Mouse (Mus musculus): ENCODE results near the gene Gins1. TPM values are rescaled to one million over a fixed set of nuclear protein-coding genes. Genes with fewer than 3 reads are reported as not detected.

Gins1 gene
- polyA plus RNA-seq, 1 experiment from 2014 or later, result 58.1 TPM

DNA sequence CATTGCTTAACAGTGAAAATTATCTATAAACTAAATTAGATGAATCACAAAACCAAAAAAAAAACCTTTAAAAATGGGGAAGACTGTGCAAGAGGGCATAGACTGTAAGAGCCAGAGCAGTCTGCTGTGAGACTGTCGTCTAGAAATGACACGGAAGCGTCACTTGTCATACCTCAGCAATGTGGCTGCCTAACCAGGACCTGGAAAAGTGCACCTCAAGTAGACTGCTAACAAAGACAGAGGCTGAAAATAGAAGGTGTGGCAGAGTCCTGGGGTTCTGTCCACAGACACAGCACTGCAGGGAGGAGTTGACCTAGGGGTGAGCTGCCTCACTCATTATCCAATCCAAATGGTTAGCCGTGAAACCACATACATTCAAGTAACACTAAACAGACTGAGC is 17.0 kb downstream of the Gins1 start:
- H3K27me3 ChIP-seq (ENCODE audit: insufficient read depth, low read length), result no peaks in the 10 kb centered on the region
- H3K4me2 ChIP-seq, result no peak overlapping the region
- H3K4me3 ChIP-seq (ENCODE audit: low read depth, low read length), result no peak overlapping the region
- TF ChIP-seq CTCF (IDR thresholded peaks at IDR 0.05; ENCODE audit: low read depth), result no peak
- no peaks in the 10 kb centered on the region for H3K9me3 ChIP-seq (ENCODE audit: low read depth, low read length)
- DNase-seq (no peak), ATAC-seq (ENCODE audit: insufficient read depth) (no peak)
- H3K36me3 ChIP-seq (ENCODE audit: insufficient read depth), result peaks cover 28% of the 10 kb centered on the region
- H3K4me1 ChIP-seq (ENCODE audit: insufficient read depth), result no peaks in the 10 kb centered on the region
- no peak overlapping the region for H3K27ac ChIP-seq (ENCODE audit: low read depth)
- H3K9ac ChIP-seq, result no peak overlapping the region
- WGBS, result 85% methylated on average over 4 of the region's 4 CpGs

DNA sequence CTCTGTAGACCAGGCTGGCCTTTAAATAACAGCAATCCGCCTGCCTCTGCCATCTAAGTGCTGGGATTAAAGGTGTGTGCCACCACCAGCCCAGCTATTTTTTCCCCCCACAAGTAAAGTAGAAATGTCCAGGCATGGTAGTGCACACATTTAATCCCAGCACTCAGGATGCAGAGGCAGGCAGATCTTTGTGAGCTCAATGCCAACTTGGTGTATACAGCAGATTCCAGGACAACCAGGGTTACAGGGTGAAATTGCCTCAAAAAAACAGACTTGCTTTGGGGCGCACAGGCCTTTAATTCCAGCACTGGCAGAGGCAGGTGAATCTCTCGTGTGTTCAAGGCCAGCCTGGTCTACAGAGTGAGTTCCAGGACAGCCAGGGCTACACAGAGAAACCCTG is 17.8 kb downstream of the Gins1 start:
- no peak for DNase-seq
- WGBS, result 88% methylated on average over 3 of the region's 3 CpGs
- H3K4me2 ChIP-seq, result no peak overlapping the region
- H3K4me1 ChIP-seq (ENCODE audit: insufficient read depth), result no peaks in the 10 kb centered on the region
- no peaks in the 10 kb centered on the region for H3K9me3 ChIP-seq (ENCODE audit: low read depth, low read length)
- H3K27me3 ChIP-seq (ENCODE audit: insufficient read depth, low read length), result no peaks in the 10 kb centered on the region
- no peak for ATAC-seq (ENCODE audit: insufficient read depth)
- H3K9ac ChIP-seq, result no peak overlapping the region
- no peak overlapping the region for H3K4me3 ChIP-seq (ENCODE audit: low read depth, low read length)
- H3K27ac ChIP-seq (ENCODE audit: low read depth), result no peak overlapping the region
- TF ChIP-seq CTCF (IDR thresholded peaks at IDR 0.05; ENCODE audit: low read depth), result no peak
- H3K36me3 ChIP-seq (ENCODE audit: insufficient read depth), result peaks cover 30% of the 10 kb centered on the region

DNA sequence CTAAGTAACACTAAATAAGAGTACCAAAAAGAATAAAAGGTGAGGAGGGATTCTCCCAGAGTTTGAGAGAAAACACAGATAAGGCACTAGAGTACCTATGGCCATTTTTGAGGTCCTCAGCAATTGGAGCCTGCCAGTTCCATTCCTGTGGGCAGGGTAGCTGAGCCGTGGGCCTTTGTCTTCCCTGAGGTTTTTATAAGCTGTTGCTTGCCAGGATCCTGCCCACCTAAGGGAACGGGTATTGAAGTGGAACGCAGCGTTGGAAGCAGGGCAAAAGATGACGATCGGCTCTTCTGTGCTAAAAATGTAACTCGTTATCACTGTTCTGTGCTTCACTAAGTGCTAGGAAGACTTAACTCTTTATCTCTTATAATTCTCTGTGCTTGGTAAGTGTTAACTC is 18.3 kb downstream of the Gins1 start:
- TF ChIP-seq CTCF (IDR thresholded peaks at IDR 0.05; ENCODE audit: low read depth), result no peak
- Histone ChIP-seq H3K27ac (ENCODE audit: low read depth) (no peak overlapping the region), H3K9me3 (ENCODE audit: low read depth, low read length) (no peaks in the 10 kb centered on the region), H3K27me3 (ENCODE audit: insufficient read depth, low read length) (no peaks in the 10 kb centered on the region), H3K4me2 (no peak overlapping the region), H3K4me1 (ENCODE audit: insufficient read depth) (no peaks in the 10 kb centered on the region), H3K9ac (no peak overlapping the region), H3K4me3 (ENCODE audit: low read depth, low read length) (no peak overlapping the region), H3K36me3 (ENCODE audit: insufficient read depth) (peaks cover 27% of the 10 kb centered on the region)
- DNase-seq (no peak), ATAC-seq (ENCODE audit: insufficient read depth) (no peak)
- 86% methylated on average over 7 of the region's 7 CpGs for WGBS

GRCm38 (mm10) chr2:150927038-150927720 is 22.0 kb downstream of the Gins1 start:
- Histone ChIP-seq H3K36me3 (ENCODE audit: insufficient read depth) (peaks cover 45% of the 10 kb centered on the region), H3K9me3 (ENCODE audit: low read depth, low read length) (no peaks in the 10 kb centered on the region)

DNA sequence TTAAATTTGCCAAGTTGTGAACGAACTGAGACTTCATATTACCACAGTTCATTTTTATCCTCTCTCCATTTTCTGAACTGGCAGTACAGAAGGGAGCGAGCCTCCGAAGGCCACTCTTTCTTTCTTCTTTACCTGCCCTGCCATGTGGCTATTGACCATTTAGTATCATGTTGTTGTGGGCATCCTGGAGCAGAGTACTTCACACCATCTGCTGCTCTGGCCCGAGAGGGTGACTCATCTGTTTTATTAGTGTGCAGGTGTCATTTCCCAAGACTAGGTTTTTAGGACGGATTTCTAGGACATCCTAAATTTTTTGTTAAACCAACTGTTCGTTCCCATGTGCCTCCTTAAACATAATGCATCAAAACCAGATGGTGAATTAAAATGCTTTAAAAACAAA is 24.0 kb downstream of the Gins1 start:
- DNase-seq, result no peak
- ATAC-seq (ENCODE audit: insufficient read depth), result no peak

More at GRCm38 (mm10) chr2:150927038-150927720, 22.0 kb downstream of the Gins1 start:
- Histone ChIP-seq H3K27me3 (ENCODE audit: insufficient read depth, low read length) (no peaks in the 10 kb centered on the region), H3K4me3 (ENCODE audit: low read depth, low read length) (no peak overlapping the region), H3K27ac (ENCODE audit: low read depth) (no peak overlapping the region), H3K4me1 (ENCODE audit: insufficient read depth) (no peaks in the 10 kb centered on the region), H3K9ac (no peak overlapping the region), H3K4me2 (no peak overlapping the region)
- WGBS, result 93% methylated on average over 11 of the region's 11 CpGs
- ATAC-seq (ENCODE audit: insufficient read depth), result no peak
- no peak for TF ChIP-seq CTCF (IDR thresholded peaks at IDR 0.05; ENCODE audit: low read depth)
- no peak for DNase-seq

DNA sequence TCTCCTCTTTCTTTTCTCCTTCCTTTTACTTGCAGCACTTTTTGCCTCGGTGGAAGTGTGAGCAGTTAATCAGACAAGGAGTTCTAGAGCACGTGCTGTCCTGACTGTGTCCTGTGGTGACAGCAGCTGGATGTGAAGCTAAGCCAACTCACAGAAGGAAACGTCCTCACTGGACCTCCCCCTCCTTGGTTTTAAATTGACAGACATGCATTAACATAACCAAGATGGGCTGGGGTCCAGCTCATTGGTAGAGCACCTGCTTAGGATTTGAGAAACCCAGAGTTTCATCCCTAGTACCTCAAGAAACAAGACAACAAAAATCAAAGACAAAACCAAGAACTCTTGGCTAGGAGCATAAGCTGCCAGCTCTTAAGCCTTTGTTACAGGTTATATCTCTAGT is 25.6 kb downstream of the Gins1 start:
- ATAC-seq (ENCODE audit: insufficient read depth) (no peak), DNase-seq (no peak)
- no peak for TF ChIP-seq CTCF (IDR thresholded peaks at IDR 0.05; ENCODE audit: low read depth)
- H3K27me3 ChIP-seq (ENCODE audit: insufficient read depth, low read length), result no peaks in the 10 kb centered on the region
- WGBS, result 75% methylated on average over 3 of the region's 3 CpGs
- H3K4me2 ChIP-seq, result no peak overlapping the region
- no peak overlapping the region for H3K9ac ChIP-seq
- H3K27ac ChIP-seq (ENCODE audit: low read depth), result no peak overlapping the region
- no peaks in the 10 kb centered on the region for H3K9me3 ChIP-seq (ENCODE audit: low read depth, low read length)
- no peaks in the 10 kb centered on the region for H3K4me1 ChIP-seq (ENCODE audit: insufficient read depth)
- no peak overlapping the region for H3K4me3 ChIP-seq (ENCODE audit: low read depth, low read length)
- H3K36me3 ChIP-seq (ENCODE audit: insufficient read depth), result peaks cover 56% of the 10 kb centered on the region

More for the DNA sequence above, 24.0 kb downstream of the Gins1 start:
- no peak overlapping the region for H3K9ac ChIP-seq
- H3K4me3 ChIP-seq (ENCODE audit: low read depth, low read length), result no peak overlapping the region
- H3K9me3 ChIP-seq (ENCODE audit: low read depth, low read length), result no peaks in the 10 kb centered on the region
- WGBS, result 84% methylated on average over 6 of the region's 6 CpGs
- no peak overlapping the region for H3K27ac ChIP-seq (ENCODE audit: low read depth)
- H3K4me1 ChIP-seq (ENCODE audit: insufficient read depth), result no peaks in the 10 kb centered on the region
- TF ChIP-seq CTCF (IDR thresholded peaks at IDR 0.05; ENCODE audit: low read depth), result no peak
- H3K36me3 ChIP-seq (ENCODE audit: insufficient read depth), result peaks cover 47% of the 10 kb centered on the region
- H3K4me2 ChIP-seq, result no peak overlapping the region
- H3K27me3 ChIP-seq (ENCODE audit: insufficient read depth, low read length), result no peaks in the 10 kb centered on the region

DNA sequence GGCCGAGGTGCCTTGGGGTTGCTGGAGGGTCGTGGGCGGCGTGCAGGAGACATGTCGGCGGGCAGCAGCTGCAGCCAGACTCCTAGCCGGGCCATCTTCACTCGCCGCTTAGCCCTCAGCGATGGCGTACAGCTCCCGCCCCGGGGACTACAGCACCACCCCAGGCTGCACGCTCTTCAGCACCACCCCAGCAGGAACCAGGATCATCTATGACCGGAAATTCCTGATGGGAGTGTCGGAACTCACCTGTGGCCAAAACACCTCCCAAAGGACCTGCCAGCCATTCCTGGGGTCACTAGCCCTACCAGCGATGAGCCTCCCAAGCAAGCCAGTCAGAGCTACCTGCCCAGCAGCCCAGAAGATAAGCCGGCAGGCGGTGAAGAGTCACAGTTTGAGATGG is 28.3 kb downstream of the Gins1 start:
- DNase-seq, result no peak
- no peaks in the 10 kb centered on the region for H3K4me1 ChIP-seq (ENCODE audit: insufficient read depth)
- no peak overlapping the region for H3K9ac ChIP-seq
- no peaks in the 10 kb centered on the region for H3K27me3 ChIP-seq (ENCODE audit: insufficient read depth, low read length)
- peaks cover 61% of the 10 kb centered on the region for H3K36me3 ChIP-seq (ENCODE audit: insufficient read depth)
- 78% methylated on average over 19 of the region's 19 CpGs for WGBS
- H3K4me3 ChIP-seq (ENCODE audit: low read depth, low read length), result no peak overlapping the region
- no peaks in the 10 kb centered on the region for H3K9me3 ChIP-seq (ENCODE audit: low read depth, low read length)
- no peak overlapping the region for H3K4me2 ChIP-seq
- H3K27ac ChIP-seq (ENCODE audit: low read depth), result no peak overlapping the region
- ATAC-seq (ENCODE audit: insufficient read depth), result no peak
- no peak for TF ChIP-seq CTCF (IDR thresholded peaks at IDR 0.05; ENCODE audit: low read depth)
